Mouse (Mus musculus): ENCODE data around the gene Fam45a. TPM values are rescaled to one million over a fixed set of nuclear protein-coding genes. Genes with fewer than 3 reads are reported as not detected.
A peak's percentile ranks its signal among the peaks of the same experiment; 100 is the strongest.

The Fam45a gene
- 50.1 and 67.7 TPM in 2 replicates for polyA plus RNA-seq (2012; rRNA removed)

- Histone ChIP-seq H3K4me3 (ENCODE audit: control insufficient read depth, low read depth, low read length) (peak within 1 kb of the TSS; percentile 92), H3K4me1 (ENCODE audit: control insufficient read depth, insufficient read depth, low read length) (peaks cover 6% of the 10 kb centered on the region), H3K36me3 (ENCODE audit: control insufficient read depth, insufficient read depth, low read length) (no peaks in the 10 kb centered on the region), H3K27me3 (ENCODE audit: control insufficient read depth, insufficient read depth, low read length) (no peaks in the 10 kb centered on the region), H3K27ac (ENCODE audit: control insufficient read depth, insufficient read depth, low read depth, low read length) (peak within 1 kb of the TSS; percentile 90)
- peak; percentile 94 for TF ChIP-seq POLR2A (IDR thresholded peaks at IDR 0.05; ENCODE audit: control insufficient read depth, low read depth, low read length)
- peak; percentile 68; the same call in 1 of the 2 replicates for TF ChIP-seq CTCF (IDR thresholded peaks at IDR 0.05; ENCODE audit: control insufficient read depth, insufficient read depth, insufficient replicate concordance, low read depth, low read length)
These were observed at the start of gene Fam45a for GRCm38 (mm10) chr19:60811098-60812035. Gene Fam45a (plus strand): TSS chr19:60811585.

GRCm38 (mm10) chr19:60773366-60773765, 38.0 kb upstream of the Fam45a start:
- Histone ChIP-seq H3K27ac (ENCODE audit: control insufficient read depth, insufficient read depth, low read depth, low read length) (no peak overlapping the region), H3K4me3 (ENCODE audit: control insufficient read depth, low read depth, low read length) (no peak overlapping the region), H3K36me3 (ENCODE audit: control insufficient read depth, insufficient read depth, low read length) (peaks cover 3% of the 10 kb centered on the region), H3K27me3 (ENCODE audit: control insufficient read depth, insufficient read depth, low read length) (no peaks in the 10 kb centered on the region), H3K4me1 (ENCODE audit: control insufficient read depth, insufficient read depth, low read length) (no peaks in the 10 kb centered on the region)
- TF ChIP-seq POLR2A (IDR thresholded peaks at IDR 0.05; ENCODE audit: control insufficient read depth, low read depth, low read length): no peak

- no peaks in the 10 kb centered on the region for H3K4me1 ChIP-seq (ENCODE audit: control insufficient read depth, insufficient read depth, low read length)
- peaks cover 1% of the 10 kb centered on the region; the same call in 1 of the 2 replicates for H3K36me3 ChIP-seq (ENCODE audit: control insufficient read depth, insufficient read depth, low read length)
- no peaks in the 10 kb centered on the region for H3K27me3 ChIP-seq (ENCODE audit: control insufficient read depth, insufficient read depth, low read length)
- H3K4me3 ChIP-seq (ENCODE audit: control insufficient read depth, low read depth, low read length): no peak overlapping the region
- no peak overlapping the region for H3K27ac ChIP-seq (ENCODE audit: control insufficient read depth, insufficient read depth, low read depth, low read length)
- TF ChIP-seq POLR2A (IDR thresholded peaks at IDR 0.05; ENCODE audit: control insufficient read depth, low read depth, low read length) (no peak), CTCF (IDR thresholded peaks at IDR 0.05; ENCODE audit: control insufficient read depth, insufficient read depth, insufficient replicate concordance, low read depth, low read length) (no peak)
These were observed 29.4 kb upstream of the Fam45a start for GRCm38 (mm10) chr19:60782034-60782433.

GRCm38 (mm10) chr19:60784712-60785111, 26.7 kb upstream of the Fam45a start:
- Histone ChIP-seq H3K4me3 (ENCODE audit: control insufficient read depth, low read depth, low read length) (no peak overlapping the region), H3K36me3 (ENCODE audit: control insufficient read depth, insufficient read depth, low read length) (no peaks in the 10 kb centered on the region; the same call in 1 of the 2 replicates)

GRCm38 (mm10) chr19:60787465-60788150, 23.8 kb upstream of the Fam45a start:
- Histone ChIP-seq H3K36me3 (ENCODE audit: control insufficient read depth, insufficient read depth, low read length) (no peaks in the 10 kb centered on the region; the same call in 1 of the 2 replicates), H3K4me3 (ENCODE audit: control insufficient read depth, low read depth, low read length) (no peak overlapping the region), H3K27ac (ENCODE audit: control insufficient read depth, insufficient read depth, low read depth, low read length) (no peak overlapping the region), H3K4me1 (ENCODE audit: control insufficient read depth, insufficient read depth, low read length) (no peaks in the 10 kb centered on the region; the same call in 1 of the 2 replicates), H3K27me3 (ENCODE audit: control insufficient read depth, insufficient read depth, low read length) (no peaks in the 10 kb centered on the region)
- TF ChIP-seq CTCF (IDR thresholded peaks at IDR 0.05; ENCODE audit: control insufficient read depth, insufficient read depth, insufficient replicate concordance, low read depth, low read length) (no peak), POLR2A (IDR thresholded peaks at IDR 0.05; ENCODE audit: control insufficient read depth, low read depth, low read length) (no peak)

More at GRCm38 (mm10) chr19:60784712-60785111, 26.7 kb upstream of the Fam45a start:
- no peaks in the 10 kb centered on the region; the same call in 1 of the 2 replicates for H3K4me1 ChIP-seq (ENCODE audit: control insufficient read depth, insufficient read depth, low read length)
- no peak for TF ChIP-seq CTCF (IDR thresholded peaks at IDR 0.05; ENCODE audit: control insufficient read depth, insufficient read depth, insufficient replicate concordance, low read depth, low read length)
- no peak for TF ChIP-seq POLR2A (IDR thresholded peaks at IDR 0.05; ENCODE audit: control insufficient read depth, low read depth, low read length)
- H3K27me3 ChIP-seq (ENCODE audit: control insufficient read depth, insufficient read depth, low read length): no peaks in the 10 kb centered on the region
- H3K27ac ChIP-seq (ENCODE audit: control insufficient read depth, insufficient read depth, low read depth, low read length): no peak overlapping the region

GRCm38 (mm10) chr19:60788214-60788960, 23.0 kb upstream of the Fam45a start:
- Histone ChIP-seq H3K4me3 (ENCODE audit: control insufficient read depth, low read depth, low read length) (peak overlapping the region; percentile 21; the same call in 1 of the 2 replicates), H3K27ac (ENCODE audit: control insufficient read depth, insufficient read depth, low read depth, low read length) (no peak overlapping the region), H3K4me1 (ENCODE audit: control insufficient read depth, insufficient read depth, low read length) (no peaks in the 10 kb centered on the region; the same call in 1 of the 2 replicates), H3K27me3 (ENCODE audit: control insufficient read depth, insufficient read depth, low read length) (no peaks in the 10 kb centered on the region), H3K36me3 (ENCODE audit: control insufficient read depth, insufficient read depth, low read length) (no peaks in the 10 kb centered on the region; the same call in 1 of the 2 replicates)
- TF ChIP-seq POLR2A (IDR thresholded peaks at IDR 0.05; ENCODE audit: control insufficient read depth, low read depth, low read length): no peak
- TF ChIP-seq CTCF (IDR thresholded peaks at IDR 0.05; ENCODE audit: control insufficient read depth, insufficient read depth, insufficient replicate concordance, low read depth, low read length): no peak
